Mouse (Mus musculus) lung, postnatal 0 days (tissue): Measurements from ENCODE around the gene Tigar. TPM values are rescaled to one million over a fixed set of nuclear protein-coding genes. Genes with fewer than 3 reads are reported as not detected.
A peak's percentile ranks its signal among the peaks of the same experiment; 100 is the strongest.

Experiments
- ATAC-seq: fragments of 200-750 bp; cut with Nextera tagmentation; 2 replicates; pipeline ENCODE4 v1.8.0; 2017; ENCODE audit warnings: moderate library complexity
- DNase-seq: peaks from one replicate; pipeline ENCODE4 v3.0.0-alpha.2; 2016; ENCODE audit warnings: low spot score
- H3K27ac ChIP-seq: fragments of 300-500 bp; sonication (generic); 2 replicates; pipeline ENCODE4 v1.5.1; 2014; ENCODE audit warnings: antibody characterized with exemption, mild to moderate bottlenecking, low read length, mixed read lengths
- H3K27me3 ChIP-seq: fragments of 300-500 bp; sonication (generic); replicated peaks from 2 replicates; pipeline ENCODE4 v1.6.1; 2014; ENCODE audit warnings: low read length, mixed read lengths; ENCODE audit not compliant: insufficient read depth
- H3K36me3 ChIP-seq: fragments of 300-500 bp; sonication (generic); 2 replicates; pipeline ENCODE4 v1.6.1; 2014; ENCODE audit warnings: low read length, mixed read lengths; ENCODE audit not compliant: insufficient read depth
- H3K4me1 ChIP-seq: fragments of 300-500 bp; sonication (generic); 2 replicates; pipeline ENCODE4 v1.6.1; 2014; ENCODE audit warnings: antibody characterized with exemption, low read depth, low read length, mixed read lengths; ENCODE audit not compliant: insufficient read depth
- H3K4me2 ChIP-seq: fragments of 300-500 bp; sonication (generic); replicated peaks from 2 replicates; pipeline ENCODE4 v1.6.1; 2014; ENCODE audit warnings: low read depth, mild to moderate bottlenecking, low read length, moderate library complexity, mixed read lengths
- H3K4me3 ChIP-seq: fragments of 300-500 bp; sonication (generic); 2 replicates; pipeline ENCODE4 v1.5.1; 2014; ENCODE audit warnings: low read depth, low read length
- H3K9ac ChIP-seq: fragments of 300-500 bp; sonication (generic); replicated peaks from 2 replicates; pipeline ENCODE4 v1.6.1; 2014; ENCODE audit warnings: low read depth, mild to moderate bottlenecking
- H3K9me3 ChIP-seq: fragments of 300-500 bp; sonication (generic); 2 replicates; pipeline ENCODE4 v1.6.1; 2016; ENCODE audit warnings: low read length, mixed read lengths
- CTCF ChIP-seq: IDR thresholded peaks from 2 replicates; pipeline ENCODE4 v1.5.1; 2016; ENCODE audit warnings: antibody characterized with exemption, mild to moderate bottlenecking
- EP300 ChIP-seq: IDR thresholded peaks from 2 replicates; pipeline ENCODE4 v1.6.1; 2016; ENCODE audit warnings: antibody characterized with exemption, mild to moderate bottlenecking, control low read depth
- WGBS: fragments of 180-500 bp; shearing (Covaris S2); extraction: QIAGEN DNeasy Blood & Tissue Kit; methylation state at CpG from one replicate; pipeline ENCODE4 v1.1.7; 2014; 5-methylcytosine and 5-hydroxymethylcytosine counted together
- polyA plus RNA-seq: library from polyadenylated mRNA; unstranded; fragments of >200 nt; fragmentation: Nextera tagmentation; extraction: Ambion mirVana; gene quantifications from 2 replicates; pipeline ENCODE4 v1.2.1, GENCODE M21; 2015

The Tigar gene
- polyA plus RNA-seq, 1 experiment from 2014 or later, result 1.9 TPM

DNA sequence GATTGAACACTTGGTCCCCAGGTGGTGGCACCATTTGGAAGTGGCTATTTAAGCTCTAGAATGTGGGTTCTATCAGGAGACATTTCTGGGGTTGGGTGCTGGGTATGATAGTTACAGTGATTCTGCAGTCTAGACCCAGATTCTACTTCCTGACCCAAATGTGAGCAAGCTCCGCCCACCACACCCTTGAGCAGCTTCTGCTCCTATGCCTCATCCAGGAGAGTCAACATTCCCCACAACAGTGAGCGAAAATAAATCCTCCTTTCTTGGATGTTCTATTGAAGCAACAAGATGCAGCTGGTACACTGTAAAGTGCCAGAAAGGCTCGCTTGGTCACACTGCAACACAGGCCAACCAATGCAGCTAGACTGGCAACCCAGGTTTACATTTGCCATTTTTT is 45.4 kb downstream of the Tigar start:
- H3K27me3 ChIP-seq, result no peaks in the 10 kb centered on the region
- H3K9me3 ChIP-seq, result no peaks in the 10 kb centered on the region
- no peak for ATAC-seq
- H3K36me3 ChIP-seq, result no peaks in the 10 kb centered on the region
- H3K4me1 ChIP-seq, result no peaks in the 10 kb centered on the region
- H3K27ac ChIP-seq, result no peak overlapping the region
- DNase-seq, result no peak
- H3K4me2 ChIP-seq, result no peak overlapping the region
- WGBS, result 81% methylated on average over 3 of the region's 3 CpGs
- TF ChIP-seq EP300, result no peak
- no peak for TF ChIP-seq CTCF
- H3K9ac ChIP-seq, result no peak overlapping the region
- H3K4me3 ChIP-seq, result no peak overlapping the region

DNA sequence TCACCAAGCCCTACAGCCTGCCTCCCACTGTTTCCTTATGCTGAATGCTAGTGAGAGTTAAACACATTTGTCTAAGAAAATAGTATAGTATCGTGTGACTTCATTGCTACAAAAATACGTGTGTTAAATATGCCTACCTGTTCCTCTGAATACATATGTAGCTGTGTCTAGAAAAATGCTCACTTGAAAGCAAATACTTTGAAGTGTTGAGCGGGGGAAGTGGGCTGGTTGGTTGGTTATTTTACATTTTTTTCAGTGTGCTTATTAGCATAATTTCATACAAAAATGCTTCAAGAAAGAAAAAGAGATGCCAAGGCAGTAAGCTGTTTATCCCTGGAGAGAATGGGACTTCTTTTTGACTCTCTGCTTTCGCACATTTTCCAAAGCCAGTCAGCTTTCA is 49.4 kb downstream of the Tigar start:
- no peak for ATAC-seq
- WGBS, result 71% methylated on average over 4 of the region's 4 CpGs

GRCm38 (mm10) chr6:127056990-127057588 is 52.3 kb downstream of the Tigar start:
- no peak for TF ChIP-seq CTCF
- TF ChIP-seq EP300, result no peak
- Histone ChIP-seq H3K27me3 (no peaks in the 10 kb centered on the region), H3K27ac (no peak overlapping the region), H3K4me3 (no peak overlapping the region), H3K9me3 (no peaks in the 10 kb centered on the region), H3K36me3 (no peaks in the 10 kb centered on the region), H3K9ac (no peak overlapping the region), H3K4me1 (no peaks in the 10 kb centered on the region), H3K4me2 (no peak overlapping the region)
- WGBS, result 39% methylated on average over 12 of the region's 12 CpGs
- DNase-seq (peak; percentile 22), ATAC-seq (no peak)

More for the DNA sequence above, 49.4 kb downstream of the Tigar start:
- Histone ChIP-seq H3K9ac (no peak overlapping the region), H3K36me3 (no peaks in the 10 kb centered on the region), H3K4me2 (no peak overlapping the region), H3K9me3 (no peaks in the 10 kb centered on the region), H3K4me3 (no peak overlapping the region), H3K27me3 (no peaks in the 10 kb centered on the region), H3K27ac (no peak overlapping the region), H3K4me1 (no peaks in the 10 kb centered on the region)
- DNase-seq, result no peak
- TF ChIP-seq EP300 (no peak), CTCF (no peak)

GRCm38 (mm10) chr6:127050847-127051246 is 58.5 kb downstream of the Tigar start:
- ATAC-seq, result no peak
- no peak overlapping the region for H3K4me2 ChIP-seq
- no peak overlapping the region for H3K9ac ChIP-seq
- H3K9me3 ChIP-seq, result no peaks in the 10 kb centered on the region
- no peak overlapping the region for H3K27ac ChIP-seq
- TF ChIP-seq CTCF, result no peak
- no peak for TF ChIP-seq EP300
- H3K4me1 ChIP-seq, result no peaks in the 10 kb centered on the region
- no peak overlapping the region for H3K4me3 ChIP-seq
- H3K36me3 ChIP-seq, result no peaks in the 10 kb centered on the region
- no peak for DNase-seq
- H3K27me3 ChIP-seq, result no peaks in the 10 kb centered on the region
- 66% methylated on average over 4 of the region's 4 CpGs for WGBS

GRCm38 (mm10) chr6:127044909-127045308 is 64.4 kb downstream of the Tigar start:
- H3K9me3 ChIP-seq, result no peaks in the 10 kb centered on the region
- no peaks in the 10 kb centered on the region for H3K36me3 ChIP-seq
- TF ChIP-seq EP300 (peak; percentile 58; the same call in 1 of the 2 replicates), CTCF (no peak)
- DNase-seq (peak; percentile 70), ATAC-seq (peak; percentile 70)
- H3K9ac ChIP-seq, result no peak overlapping the region
- H3K27ac ChIP-seq, result no peak overlapping the region
- H3K27me3 ChIP-seq, result no peaks in the 10 kb centered on the region
- 25% methylated on average over 6 of the region's 6 CpGs for WGBS
- no peak overlapping the region for H3K4me3 ChIP-seq
- H3K4me1 ChIP-seq, result no peaks in the 10 kb centered on the region
- no peak overlapping the region for H3K4me2 ChIP-seq

Other genes starting within 250 kb of the Tigar start
- gene Dyrk4, start 187.7 kb downstream of the Tigar start, polyA plus RNA-seq, result 0.23 and 0.37 TPM in 2 replicates
- 5.3 and 7.5 TPM in 2 replicates for gene Rad51ap1, start 170.0 kb downstream of the Tigar start, polyA plus RNA-seq
- 12.3 and 13.7 TPM in 2 replicates for gene D6Wsu163e, start 169.6 kb downstream of the Tigar start, polyA plus RNA-seq
- gene Fgf6, start 94.0 kb downstream of the Tigar start, polyA plus RNA-seq, result not detected in 2 replicates
- gene Fgf23, start 36.7 kb downstream of the Tigar start, polyA plus RNA-seq, result not detected in 2 replicates
- 286 and 310 TPM in 2 replicates for gene Ccnd2, start 42.6 kb upstream of the Tigar start, polyA plus RNA-seq